Mouse (Mus musculus): ENCODE measurements at regions not wholly inside any gene's neighbourhood (a gene's known extent, or its start where the extent isn't known, plus 50 kb on each side); places are given as distances from the start of the nearest gene placed in this dataset.

GRCm38 (mm10) chr1:76641181-76641711 lies 873.6 kb downstream of the Epha4 start:
- no peak for DNase-seq (ENCODE audit: low spot score)

GRCm38 (mm10) chr1:76642703-76643102 lies 872.2 kb downstream of the Epha4 start:
- no peak for DNase-seq (ENCODE audit: low spot score)

- DNase-seq (ENCODE audit: low spot score), result no peak
Measured at GRCm38 (mm10) chr1:76644895-76645294, 870.0 kb downstream of the Epha4 start.

GRCm38 (mm10) chr1:76654826-76655225 lies 860.1 kb downstream of the Epha4 start:
- no peak for DNase-seq (ENCODE audit: low spot score)

- no peak for DNase-seq (ENCODE audit: low spot score)
Measured at GRCm38 (mm10) chr1:76658228-76658627, 856.7 kb downstream of the Epha4 start.

GRCm38 (mm10) chr1:76660146-76660545 lies 854.7 kb downstream of the Epha4 start:
- DNase-seq (ENCODE audit: low spot score), result no peak

GRCm38 (mm10) chr1:76664381-76664780 lies 850.5 kb downstream of the Epha4 start:
- no peak for DNase-seq (ENCODE audit: low spot score)

- no peak for DNase-seq (ENCODE audit: low spot score)
Measured at GRCm38 (mm10) chr1:76676836-76677235, 838.1 kb downstream of the Epha4 start.

- no peak for DNase-seq (ENCODE audit: low spot score)
Measured at GRCm38 (mm10) chr1:76705556-76705955, 809.3 kb downstream of the Epha4 start.

- DNase-seq (ENCODE audit: low spot score), result no peak
Measured at GRCm38 (mm10) chr1:76717639-76718292, 797.1 kb downstream of the Epha4 start.

GRCm38 (mm10) chr1:76724453-76724852 lies 790.4 kb downstream of the Epha4 start:
- no peak for DNase-seq (ENCODE audit: low spot score)

GRCm38 (mm10) chr1:76737003-76737402 lies 777.9 kb downstream of the Epha4 start:
- no peak for DNase-seq (ENCODE audit: low spot score)

GRCm38 (mm10) chr1:76737663-76738062 lies 777.2 kb downstream of the Epha4 start:
- DNase-seq (ENCODE audit: low spot score), result no peak

GRCm38 (mm10) chr1:76772694-76773093 lies 742.2 kb downstream of the Epha4 start:
- no peak for DNase-seq (ENCODE audit: low spot score)

- DNase-seq (ENCODE audit: low spot score), result no peak
Measured at GRCm38 (mm10) chr1:76786871-76787270, 728.0 kb downstream of the Epha4 start.

- no peak for DNase-seq (ENCODE audit: low spot score)
Measured at GRCm38 (mm10) chr1:76793438-76793837, 721.5 kb downstream of the Epha4 start.

- DNase-seq (ENCODE audit: low spot score), result no peak
Measured at GRCm38 (mm10) chr1:76819906-76820305, 695.0 kb downstream of the Epha4 start.

GRCm38 (mm10) chr1:76821610-76822009 lies 693.3 kb downstream of the Epha4 start:
- no peak for DNase-seq (ENCODE audit: low spot score)

GRCm38 (mm10) chr1:76829690-76830089 lies 685.2 kb downstream of the Epha4 start:
- no peak for DNase-seq (ENCODE audit: low spot score)

GRCm38 (mm10) chr1:76832311-76832710 lies 682.6 kb downstream of the Epha4 start:
- DNase-seq (ENCODE audit: low spot score), result no peak

GRCm38 (mm10) chr1:76835028-76835683 lies 679.7 kb downstream of the Epha4 start:
- DNase-seq (ENCODE audit: low spot score), result no peak

- no peak for DNase-seq (ENCODE audit: low spot score)
Measured at GRCm38 (mm10) chr1:76849346-76849745, 665.5 kb downstream of the Epha4 start.
